Mouse (Mus musculus) WW6 (cell line): ENCODE results near the gene Lap3.
A peak's percentile ranks its signal among the peaks of the same experiment; 100 is the strongest.

Experiments
- DNase-seq: peaks from one replicate; pipeline ENCODE4 v3.0.0-alpha.2; 2013; ENCODE audit warnings: low read depth, low spot score

The Lap3 gene

GRCm38 (mm10) chr5:45493191-45494092, at the start of gene Lap3:
Lap3 (plus strand) TSS chr5:45493374.
- peak; percentile 89 for DNase-seq

DNA sequence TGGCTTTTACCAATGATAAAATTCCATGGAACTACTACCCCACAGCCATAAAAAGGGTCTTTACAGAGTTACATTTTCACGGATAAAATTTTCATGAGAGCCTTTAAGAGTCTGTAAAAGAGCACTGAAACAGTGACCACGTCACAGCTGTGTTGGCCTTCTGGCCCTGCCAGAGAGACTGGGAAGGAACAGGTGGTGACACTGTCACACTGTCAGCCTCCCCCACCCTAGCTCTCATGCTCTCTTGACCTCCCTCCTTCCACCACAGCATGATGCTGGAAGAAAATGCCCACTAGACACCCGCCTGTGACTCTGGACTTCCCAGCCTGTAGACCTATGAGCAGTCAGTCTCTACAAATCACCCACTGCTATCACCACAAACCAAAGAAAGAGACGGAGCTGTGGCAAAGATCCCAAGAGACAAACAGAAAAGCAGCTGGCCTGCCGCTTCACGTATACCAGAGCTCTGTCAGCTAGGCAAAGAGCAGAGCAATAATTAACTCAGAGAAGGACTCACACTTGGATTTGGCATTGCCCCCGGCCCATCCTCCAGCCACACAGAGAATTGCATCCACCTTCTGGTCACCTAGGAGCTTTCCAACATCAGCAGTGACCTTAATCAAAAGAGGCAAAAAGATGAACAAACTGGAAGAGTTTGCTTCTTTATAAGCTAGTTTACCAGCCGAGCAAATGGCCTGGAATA, 48.9 kb upstream of the Lap3 start:
- no peak for DNase-seq

DNA sequence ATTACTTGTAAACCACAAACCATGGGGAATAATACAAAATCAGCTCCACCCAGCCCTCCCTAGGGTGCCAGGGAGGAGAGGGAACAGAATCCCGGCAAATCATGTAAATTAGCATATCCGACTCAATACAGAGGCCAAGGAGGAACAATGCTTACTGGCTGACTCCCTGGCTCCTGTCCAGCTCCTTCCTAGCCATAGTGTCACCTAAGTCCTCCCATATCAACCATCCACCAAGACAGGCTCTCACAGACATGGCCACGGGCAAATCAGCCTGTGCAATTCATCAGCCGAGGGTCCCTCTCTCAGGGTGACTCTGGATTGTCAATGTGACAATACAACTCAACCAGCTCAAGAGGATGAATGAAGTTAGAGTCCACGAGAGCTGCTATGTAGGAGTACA, 44.5 kb upstream of the Lap3 start:
- no peak for DNase-seq

DNA sequence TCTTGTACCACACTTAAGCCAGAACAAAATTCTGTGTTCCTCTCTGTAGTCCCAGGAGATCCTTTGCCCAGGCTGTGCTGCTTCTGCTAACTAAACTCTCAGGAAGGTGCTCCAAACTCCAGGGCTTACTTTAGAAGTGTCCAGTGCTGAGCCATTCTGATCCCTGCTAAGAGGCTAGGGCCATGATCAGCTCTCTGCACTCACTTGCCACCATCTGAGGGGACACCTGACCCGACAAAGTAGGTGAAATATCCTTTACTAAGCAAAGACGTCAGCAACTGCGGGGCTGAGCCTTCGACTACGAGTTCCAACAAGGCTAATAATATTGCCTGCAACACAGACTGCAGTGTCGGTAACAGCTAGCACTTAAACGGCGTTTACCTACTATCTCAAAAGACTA, 44.0 kb upstream of the Lap3 start:
- no peak for DNase-seq

DNA sequence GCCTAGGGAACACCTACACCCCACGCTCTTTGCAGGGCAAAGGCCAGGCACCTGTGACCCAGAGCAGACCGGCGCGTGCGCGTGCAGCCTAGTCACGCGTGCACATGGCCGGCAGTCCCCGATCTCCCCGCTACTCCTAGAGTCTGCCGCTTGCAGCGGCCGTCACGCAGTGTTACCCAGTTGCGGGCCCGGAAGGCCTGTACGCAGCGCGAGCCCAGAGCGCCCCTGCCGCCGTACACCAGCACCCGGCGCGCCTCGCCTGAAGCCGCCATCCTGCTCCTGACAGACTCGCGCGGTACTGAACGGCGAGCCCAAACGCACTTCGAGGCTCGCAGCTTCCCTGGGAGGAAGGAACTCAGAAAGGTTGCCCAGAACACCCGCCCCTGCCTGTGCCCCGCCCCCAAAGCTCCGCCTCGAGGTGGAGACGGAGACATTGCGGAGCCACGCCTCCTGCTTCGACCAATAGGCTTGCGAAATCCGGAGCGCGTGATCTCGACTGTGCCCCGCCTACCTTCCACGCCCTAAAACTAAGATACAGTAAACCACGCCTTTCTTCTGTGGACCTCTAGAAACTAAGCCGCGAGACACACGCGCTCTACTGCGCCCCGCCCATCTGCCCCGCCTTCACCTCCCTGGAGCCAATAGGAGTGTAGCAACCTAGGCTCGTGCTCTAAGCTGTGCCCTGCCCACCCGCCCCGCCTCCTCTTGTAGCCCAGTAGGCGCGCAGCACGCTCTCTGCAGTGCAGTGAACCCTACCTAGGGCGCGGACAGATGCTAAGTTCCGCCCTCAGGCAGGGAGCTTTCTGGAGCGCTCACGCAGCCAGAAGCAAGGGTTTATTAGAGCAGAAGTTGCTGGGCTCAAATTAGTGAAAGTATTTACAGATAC, 43.1 kb upstream of the Lap3 start, which contains the start of gene Qdpr:
Gene Qdpr (minus strand): TSS at position 406 of the 886 bp plus-strand sequence.
- peak; percentile 98 for DNase-seq

- DNase-seq = no peak
Measured at GRCm38 (mm10) chr5:45453451-45453850, 39.7 kb upstream of the Lap3 start, which contains the start of gene Clrn2. Clrn2 (plus strand) TSS chr5:45453751.

DNA sequence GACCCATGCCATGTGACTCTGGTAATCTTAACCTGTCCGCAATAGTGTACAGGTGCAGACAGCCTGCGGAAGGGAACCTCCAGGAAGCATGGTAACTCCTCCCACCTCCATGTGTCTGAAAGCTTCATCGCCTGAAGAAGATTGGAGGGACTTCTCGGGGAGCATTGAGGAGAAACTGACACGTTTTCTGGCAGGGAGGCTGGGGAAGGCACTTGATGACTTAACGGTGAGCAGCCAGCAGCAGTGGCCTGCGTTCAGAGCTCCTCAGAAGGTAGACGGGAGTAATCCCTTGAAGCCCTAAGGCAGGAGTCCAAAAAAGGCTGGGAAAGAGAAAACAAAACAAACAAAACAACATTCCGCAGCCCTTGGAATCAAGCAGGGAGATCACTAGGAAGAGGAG, 38.7 kb upstream of the Lap3 start:
- no peak for DNase-seq

DNA sequence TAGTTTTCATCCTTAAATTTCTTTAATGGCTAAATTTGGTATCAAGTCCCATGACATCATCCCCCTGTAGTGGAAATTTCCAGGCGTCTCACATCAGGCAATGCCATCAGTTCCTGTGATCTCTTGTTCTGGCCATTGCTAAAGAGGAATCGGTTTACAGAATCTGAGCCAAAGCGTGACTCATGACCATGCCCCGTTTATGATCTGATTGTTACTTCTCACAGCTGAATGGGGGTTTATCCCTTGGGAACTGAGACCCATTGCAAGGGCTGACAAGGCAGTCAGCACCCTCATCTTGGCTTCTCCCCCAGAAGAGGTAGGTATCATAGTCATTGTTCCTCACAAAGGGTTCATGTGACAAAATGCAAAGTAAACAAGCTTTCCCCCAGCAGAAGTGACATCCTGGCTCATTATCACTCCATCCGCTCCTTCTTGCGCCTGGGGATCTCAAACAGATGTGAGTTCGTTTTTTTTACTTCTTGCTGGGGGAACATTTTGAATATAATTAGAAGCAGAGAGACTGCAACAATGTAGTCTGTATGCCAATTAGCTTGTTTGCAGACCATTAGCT, 20.2 kb upstream of the Lap3 start:
- no peak for DNase-seq

DNA sequence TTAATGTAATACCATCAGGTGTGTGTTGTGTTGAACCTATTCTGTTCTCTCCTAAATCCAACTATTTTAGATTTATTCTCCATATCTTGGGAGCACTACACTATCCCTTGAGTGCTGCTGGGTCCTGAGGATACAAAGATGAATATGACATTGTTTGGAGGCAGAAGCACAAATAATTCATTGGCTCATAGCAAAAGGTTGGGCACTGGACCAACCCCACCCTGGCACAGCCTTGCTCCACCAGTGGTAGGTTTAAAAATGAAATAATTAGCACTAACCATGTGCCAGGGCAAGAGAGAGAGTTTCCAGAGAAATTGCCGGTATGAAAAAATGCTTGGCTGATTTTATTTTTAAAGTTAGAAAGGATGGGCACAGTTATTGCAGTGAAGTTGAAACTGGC, 19.7 kb upstream of the Lap3 start:
- DNase-seq = no peak

GRCm38 (mm10) chr5:45474215-45474614, 19.0 kb upstream of the Lap3 start:
- DNase-seq = no peak

- no peak for DNase-seq
Measured at GRCm38 (mm10) chr5:45474758-45475157, 18.4 kb upstream of the Lap3 start.

DNA sequence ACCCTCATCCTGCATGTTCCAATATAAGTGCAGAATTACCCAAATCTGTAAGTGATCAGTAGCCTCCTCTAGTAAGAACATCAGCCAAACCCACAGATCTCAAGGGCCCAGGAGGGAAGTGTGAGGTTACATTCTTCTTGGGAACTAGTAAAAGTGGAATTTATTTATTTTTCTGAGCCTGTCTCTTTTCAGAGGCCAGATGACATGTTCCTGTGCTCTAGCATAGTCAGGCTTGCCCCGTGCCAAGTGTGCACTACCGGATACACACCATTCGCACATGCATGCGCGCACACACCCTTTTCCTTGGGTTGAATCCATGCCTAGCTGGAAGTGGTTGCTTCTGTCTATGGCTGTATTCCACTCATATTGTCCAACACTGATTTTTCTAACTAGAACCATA, 17.4 kb upstream of the Lap3 start:
- no peak for DNase-seq

- DNase-seq = no peak
Measured at GRCm38 (mm10) chr5:45476288-45476687, 16.9 kb upstream of the Lap3 start.

DNA sequence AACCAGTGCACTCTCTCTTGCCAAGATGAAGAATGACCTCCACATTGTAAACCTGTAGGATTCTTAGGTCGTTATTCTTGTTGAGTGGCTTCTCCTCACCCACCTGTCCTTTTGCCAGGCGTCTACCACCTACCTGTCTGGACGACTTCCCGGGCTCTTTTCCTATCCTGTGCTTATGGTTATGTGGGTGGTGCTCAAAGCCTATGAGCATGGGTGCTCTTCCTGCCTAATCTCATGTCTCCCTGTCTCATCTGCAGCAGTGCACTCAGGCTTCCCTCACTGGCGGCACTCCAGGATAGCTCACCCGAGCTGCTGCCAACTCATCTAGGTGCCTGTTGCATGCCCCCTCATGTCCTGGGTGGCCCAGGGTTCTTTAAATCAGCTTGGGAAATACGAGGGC, 15.6 kb upstream of the Lap3 start:
- no peak for DNase-seq

GRCm38 (mm10) chr5:45480066-45480465, 13.1 kb upstream of the Lap3 start:
- no peak for DNase-seq

DNA sequence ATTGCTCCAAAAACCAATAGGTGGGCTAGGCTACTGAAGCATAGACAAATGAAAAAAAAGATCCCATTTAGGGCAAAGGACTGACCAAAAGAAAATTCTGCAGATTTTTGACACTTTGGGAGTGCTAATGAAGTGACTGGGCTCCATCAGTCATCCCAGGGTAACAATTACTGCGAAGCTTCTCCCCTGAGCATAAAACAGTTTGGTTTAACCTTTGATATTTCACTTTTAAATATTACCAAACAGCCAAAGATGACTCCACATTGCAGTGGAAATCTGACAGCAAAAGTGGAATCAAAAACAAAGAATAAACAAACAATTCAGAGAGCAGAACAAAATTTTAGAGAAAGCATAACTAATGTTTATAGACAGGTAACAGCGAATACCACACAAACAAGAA, 12.0 kb upstream of the Lap3 start:
- DNase-seq = no peak

DNA sequence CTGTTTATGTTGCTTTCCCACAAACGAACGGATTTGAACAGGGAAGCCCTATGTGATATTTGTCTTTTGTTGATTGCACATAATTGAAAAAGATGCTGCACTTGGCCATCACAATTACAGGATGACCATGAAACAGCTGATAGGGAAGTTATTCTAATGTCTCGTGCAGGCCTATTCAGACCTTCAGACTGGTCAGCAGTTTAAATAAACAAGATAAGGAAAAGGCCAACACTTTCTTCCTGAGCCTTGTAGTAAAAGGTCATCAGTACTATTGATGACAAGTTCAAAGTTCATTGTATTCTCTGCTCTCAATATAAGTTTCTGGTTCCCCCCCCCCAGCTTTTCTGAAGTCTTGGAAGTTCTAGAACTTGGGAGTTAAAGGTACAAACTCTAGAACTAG, 10.6 kb upstream of the Lap3 start:
- no peak for DNase-seq

GRCm38 (mm10) chr5:45483654-45484053, 9.5 kb upstream of the Lap3 start:
- DNase-seq = no peak

DNA sequence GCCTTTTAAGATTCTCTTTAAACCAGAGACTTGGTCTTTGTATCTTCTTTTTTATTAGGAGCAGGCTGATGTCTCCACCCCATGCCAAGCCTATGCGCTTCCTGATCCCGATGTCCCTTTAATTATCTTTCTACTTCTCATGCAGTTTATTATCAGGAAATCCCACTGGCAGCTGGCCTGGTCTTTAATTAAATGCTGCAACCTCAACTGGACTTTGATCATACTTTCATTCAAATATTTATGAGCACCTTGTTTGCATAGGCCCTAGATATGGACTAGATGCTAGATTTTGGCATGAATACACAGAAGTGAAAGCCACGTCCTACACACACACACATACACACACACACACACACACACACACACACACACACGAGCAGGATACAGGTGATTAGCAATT, 1.4 kb upstream of the Lap3 start:
- DNase-seq = no peak

DNA sequence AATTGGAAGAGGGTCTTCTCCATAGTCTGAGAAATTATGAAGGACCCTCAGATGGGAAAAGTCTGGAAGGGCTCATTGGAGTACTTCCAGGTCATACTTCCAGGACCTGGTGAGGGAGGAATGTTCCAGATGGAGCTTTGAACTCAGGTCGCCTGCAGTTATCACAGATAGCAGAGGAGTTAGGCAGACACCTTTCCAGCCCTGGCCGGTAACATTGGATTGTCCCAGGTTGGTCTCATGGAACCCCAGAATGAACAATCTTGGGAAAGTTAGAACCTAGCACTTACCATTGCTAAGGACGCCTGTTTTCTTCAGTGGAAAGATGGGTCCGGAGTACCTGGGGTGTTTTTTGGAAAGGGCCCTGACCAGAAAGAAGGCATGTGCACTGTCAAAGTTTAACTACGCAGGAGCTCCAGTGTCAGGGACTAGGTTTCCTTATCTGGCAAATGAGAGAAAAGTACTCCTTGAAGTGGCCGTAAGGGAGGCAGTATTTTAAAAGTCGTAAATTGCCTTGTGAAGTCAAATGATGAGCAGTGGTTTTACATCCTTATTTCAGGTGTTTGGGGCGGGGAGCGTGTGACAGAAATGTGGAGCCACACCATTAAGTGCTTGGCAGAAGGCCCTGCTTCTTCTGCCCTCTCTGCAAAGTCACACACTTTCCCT, 1.1 kb downstream of the Lap3 start:
- DNase-seq = no peak

GRCm38 (mm10) chr5:45495429-45495975, 2.3 kb downstream of the Lap3 start:
- DNase-seq = no peak
